In the genomic region with DNA sequence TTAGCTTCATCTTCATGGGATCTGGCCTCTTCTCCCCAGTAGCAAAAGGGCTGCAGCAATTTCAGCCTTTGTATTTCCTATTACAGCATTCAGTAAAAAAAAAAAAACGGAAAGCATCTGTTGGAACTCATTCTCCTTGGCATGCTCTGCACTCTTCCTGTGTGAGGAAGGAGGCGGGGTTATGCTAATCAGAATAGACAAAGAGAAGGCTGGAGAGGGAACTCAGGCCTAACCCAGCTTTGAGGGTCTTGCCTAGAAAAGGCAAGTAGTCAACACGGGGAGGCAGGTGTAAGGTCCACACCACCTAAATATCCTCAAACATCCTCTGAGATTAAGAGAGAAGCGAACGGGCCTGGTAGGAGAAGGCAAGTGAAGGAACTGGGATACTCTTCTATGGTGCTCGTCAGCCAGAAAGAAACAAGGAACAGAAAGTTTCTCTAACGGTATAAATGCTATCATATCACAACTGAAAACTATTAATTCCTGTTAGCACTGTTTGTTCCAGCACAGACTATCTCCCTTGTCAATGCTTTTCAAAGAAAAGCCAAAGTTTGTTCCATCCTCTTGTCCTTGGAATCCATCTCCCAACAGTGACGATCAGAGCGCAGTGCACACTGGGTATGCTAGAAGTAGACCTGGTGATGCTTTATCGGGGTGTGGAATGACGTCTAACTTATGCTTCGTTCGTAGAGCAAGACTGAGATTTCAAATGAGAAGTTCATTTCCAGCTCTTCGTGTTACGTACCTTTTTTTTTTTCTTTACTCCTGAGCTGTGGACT, we compare ENCODE assay signal across 9 mouse cellular contexts.
DNase-seq lines count a peak whose midpoint lies in the region; ATAC-seq lines count a peak whose summit lies in the region.
"Had no signal": no experiment of that assay in that cellular context is flagged by ENCODE, and none has a peak within 500 bp of the region (broad histone marks: within the 10 kb centered on the region; RNA-seq: fewer than 3 reads in every experiment).

No protein-coding gene starts in this region.

- no peaks in the 10 kb centered on the region for H3K36me3 ChIP-seq in forebrain, embryonic 13.5 days (ENCODE audit: poor library complexity, severe bottlenecking)
- no peaks in the 10 kb centered on the region for H3K36me3 ChIP-seq in hindbrain, embryonic 16.5 days (ENCODE audit: control insufficient read depth, insufficient read depth, low read length)
- no peaks in the 10 kb centered on the region for H3K36me3 ChIP-seq in macrophage (ENCODE audit: inconsistent target)
- H3K36me3 ChIP-seq: liver, embryonic 15.5 days had no signal

- peak; percentile 10 for DNase-seq in retina, postnatal 1 day
- DNase-seq in retina, embryonic 14.5 days (ENCODE audit: low spot score): no peak
- no peak for DNase-seq in cerebellum, adult 11 months
- DNase-seq in gastrocnemius, postnatal 14 days: no peak
- no peak for DNase-seq in spleen, postnatal 4 days (ENCODE audit: low spot score in 2 of 2)

- intact Hi-C loops in gastrocnemius, postnatal 14 days (cut with DNase I; ENCODE audit: low total_unique reads): no loop called here

- H3K27ac ChIP-seq in forebrain, embryonic 13.5 days: peak overlapping the region; percentile 31
- H3K27ac ChIP-seq in hindbrain, embryonic 16.5 days (ENCODE audit: low read depth, low read length): no peak overlapping the region
- H3K27ac ChIP-seq in macrophage: peak overlapping the region; percentile 60
- H3K27ac ChIP-seq: liver, embryonic 15.5 days had no signal

- H3K4me1 ChIP-seq in forebrain, embryonic 13.5 days: no peaks in the 10 kb centered on the region
- H3K4me1 ChIP-seq in hindbrain, embryonic 16.5 days (ENCODE audit: control insufficient read depth, insufficient read depth, low read depth, low read length): no peaks in the 10 kb centered on the region
- H3K4me1 ChIP-seq: liver, embryonic 15.5 days had no signal

- no peak overlapping the region for H3K4me2 ChIP-seq in forebrain, embryonic 13.5 days
- no peak overlapping the region for H3K4me2 ChIP-seq in hindbrain, embryonic 16.5 days (ENCODE audit: low read length)
- H3K4me2 ChIP-seq: liver, embryonic 15.5 days had no signal

- no peaks in the 10 kb centered on the region for H3K9me3 ChIP-seq in forebrain, embryonic 13.5 days (replicated peaks)
- H3K9me3 ChIP-seq in hindbrain, embryonic 16.5 days (ENCODE audit: control insufficient read depth, low read length): no peaks in the 10 kb centered on the region
- H3K9me3 ChIP-seq: liver, embryonic 15.5 days had no signal

- no peak overlapping the region for H3K9ac ChIP-seq in forebrain, embryonic 13.5 days
- H3K9ac ChIP-seq in hindbrain, embryonic 16.5 days (ENCODE audit: low read depth, low read length): no peak overlapping the region
- H3K9ac ChIP-seq: liver, embryonic 15.5 days had no signal

- H3K27me3 ChIP-seq in forebrain, embryonic 13.5 days: no peaks in the 10 kb centered on the region
- H3K27me3 ChIP-seq in hindbrain, embryonic 16.5 days (replicated peaks; ENCODE audit: control insufficient read depth, insufficient read depth, low read length): no peaks in the 10 kb centered on the region
- H3K27me3 ChIP-seq: liver, embryonic 15.5 days had no signal

- no peak overlapping the region for H3K4me3 ChIP-seq in forebrain, embryonic 13.5 days
- no peak overlapping the region for H3K4me3 ChIP-seq in hindbrain, embryonic 16.5 days (ENCODE audit: low read length)
- H3K4me3 ChIP-seq in macrophage (ENCODE audit: inconsistent target): no peak overlapping the region
- H3K4me3 ChIP-seq: liver, embryonic 15.5 days had no signal

- peak; percentile 94 for ATAC-seq in forebrain, embryonic 13.5 days
- ATAC-seq in hindbrain, embryonic 16.5 days: peak; percentile 67; the same call in 1 of the 2 replicates

- H3K79me2 ChIP-seq in macrophage (ENCODE audit: inconsistent target): no peaks in the 10 kb centered on the region

- WGBS in forebrain, embryonic 13.5 days: 80% methylated on average over 15 of the region's 15 CpGs
- 81% methylated on average over 15 of the region's 15 CpGs for WGBS in hindbrain, embryonic 16.5 days
- WGBS in macrophage (ENCODE audit: missing documents): 46% methylated on average over 15 of the region's 15 CpGs
